Mouse (Mus musculus) kidney, adult 2 months (tissue): ENCODE data around the gene Pdgfra. TPM values are rescaled to one million over a fixed set of nuclear protein-coding genes. Genes with fewer than 3 reads are reported as not detected.
A peak's percentile ranks its signal among the peaks of the same experiment; 100 is the strongest.

Experiments
- DNase-seq: peaks from one replicate; pipeline ENCODE4 v3.0.0; 2021
- H3K27ac ChIP-seq: fragments of 200-500 bp; 2 replicates; pipeline ENCODE4 v1.5.1; 2012; ENCODE audit warnings: low read depth, low read length, control low read depth, inconsistent platforms; ENCODE audit not compliant: insufficient read depth
- H3K27me3 ChIP-seq: fragments of 200-500 bp; replicated peaks from 2 replicates; pipeline ENCODE4 v1.6.1; 2012; ENCODE audit warnings: mild to moderate bottlenecking, moderate library complexity, low read length, inconsistent platforms; ENCODE audit not compliant: control insufficient read depth, insufficient read depth
- H3K36me3 ChIP-seq: fragments of 200-500 bp; 2 replicates; pipeline ENCODE4 v1.6.1; 2012; ENCODE audit warnings: mild to moderate bottlenecking, moderate library complexity, low read length, inconsistent platforms; ENCODE audit not compliant: control insufficient read depth, insufficient read depth
- H3K4me1 ChIP-seq: fragments of 200-500 bp; 2 replicates; pipeline ENCODE4 v1.6.1; 2011; ENCODE audit warnings: low read length; ENCODE audit not compliant: control insufficient read depth, insufficient read depth
- H3K4me3 ChIP-seq: fragments of 200-500 bp; 2 replicates; pipeline ENCODE4 v1.5.1; 2011; ENCODE audit warnings: mild to moderate bottlenecking, low read depth, low read length, control low read depth; ENCODE audit not compliant: insufficient read depth
- CTCF ChIP-seq: fragments of 200-500 bp; conservative IDR thresholded peaks from 2 replicates; pipeline ENCODE4 v1.5.1; 2011; ENCODE audit warnings: low read depth, mild to moderate bottlenecking, control low read depth, low read length, moderate library complexity, mixed read lengths; ENCODE audit not compliant: insufficient read depth, insufficient read length
- POLR2A ChIP-seq: fragments of 200-500 bp; IDR thresholded peaks from one replicate; pipeline ENCODE4 v1.6.1; 2011; ENCODE audit warnings: low read depth, low read length, control low read depth
- WGBS: fragments of 180-500 bp; shearing (Covaris S2); methylation state at CpG from one replicate; pipeline ENCODE4 v1.1.7; 2018; 5-methylcytosine and 5-hydroxymethylcytosine counted together
- polyA plus RNA-seq: library from polyadenylated mRNA; depleted of rRNA; stranded (reverse); fragments of >200 nt; gene quantifications from 2 replicates; pipeline ENCODE4 v1.2.3, GENCODE M21; 2012

Gene Pdgfra
- polyA plus RNA-seq, 1 experiment: 26.0 TPM

GRCm38 (mm10) chr5:75143092-75143491 lies 9.0 kb upstream of the Pdgfra start:
- Histone ChIP-seq H3K4me3 (0 out of 2 replicates have a peak overlapping the region, but pooled peaks have one; percentile 8), H3K27me3 (no peaks in the 10 kb centered on the region; the same call in none of the 2 replicates), H3K4me1 (no peaks in the 10 kb centered on the region), H3K36me3 (no peaks in the 10 kb centered on the region), H3K27ac (no peak overlapping the region)
- 5% methylated on average over 14 of the region's 14 CpGs for WGBS
- DNase-seq: peak; percentile 74
- TF ChIP-seq POLR2A: no peak
- peak; percentile 48 for TF ChIP-seq CTCF

GRCm38 (mm10) chr5:75143767-75144166 lies 8.3 kb upstream of the Pdgfra start:
- H3K27me3 ChIP-seq: peaks cover 1% of the 10 kb centered on the region
- 54% methylated on average over 7 of the region's 7 CpGs for WGBS
- no peak overlapping the region for H3K4me3 ChIP-seq
- TF ChIP-seq POLR2A: no peak
- DNase-seq: no peak
- no peaks in the 10 kb centered on the region for H3K36me3 ChIP-seq
- no peak overlapping the region for H3K27ac ChIP-seq
- H3K4me1 ChIP-seq: no peaks in the 10 kb centered on the region

DNA sequence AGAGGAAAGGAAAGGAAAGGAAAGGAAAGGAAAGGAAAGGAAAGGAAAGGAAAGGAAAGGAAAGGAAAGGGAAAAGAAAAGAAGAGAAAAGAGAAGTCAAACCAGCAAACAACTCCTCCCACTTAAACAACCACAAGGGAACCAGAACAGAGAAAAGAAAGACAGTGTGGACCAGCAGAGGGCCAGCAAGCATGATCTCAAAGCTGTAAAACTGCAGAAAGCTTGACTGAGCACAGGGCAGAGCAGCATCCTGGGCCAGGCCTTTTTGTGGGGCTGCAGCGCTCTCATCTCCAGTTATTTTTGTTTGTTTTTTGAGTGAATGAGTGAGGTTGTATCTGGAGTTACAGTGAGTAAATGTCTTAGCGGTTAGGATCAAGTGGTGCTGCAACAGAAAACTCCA lies 6.8 kb upstream of the Pdgfra start:
- Histone ChIP-seq H3K27me3 (peaks cover 1% of the 10 kb centered on the region), H3K27ac (no peak overlapping the region), H3K4me1 (no peaks in the 10 kb centered on the region), H3K36me3 (no peaks in the 10 kb centered on the region), H3K4me3 (no peak overlapping the region)
- TF ChIP-seq POLR2A (no peak), CTCF (no peak)
- WGBS: 80% methylated on average over 2 of the region's 2 CpGs
- no peak for DNase-seq

GRCm38 (mm10) chr5:75146469-75146868 lies 5.6 kb upstream of the Pdgfra start:
- Histone ChIP-seq H3K36me3 (no peaks in the 10 kb centered on the region), H3K27me3 (peaks cover 1% of the 10 kb centered on the region)

GRCm38 (mm10) chr5:75148343-75149127 lies 3.6 kb upstream of the Pdgfra start:
- no peaks in the 10 kb centered on the region for H3K4me1 ChIP-seq
- H3K27ac ChIP-seq: peak overlapping the region; percentile 25; the same call in 1 of the 2 replicates
- H3K4me3 ChIP-seq: peak overlapping the region; percentile 11; the same call in 1 of the 2 replicates
- no peaks in the 10 kb centered on the region for H3K36me3 ChIP-seq
- peak; percentile 34 for DNase-seq
- WGBS: 6% methylated on average over 30 of the region's 30 CpGs
- peaks cover 9% of the 10 kb centered on the region for H3K27me3 ChIP-seq
- no peak for TF ChIP-seq POLR2A
- no peak for TF ChIP-seq CTCF

More at GRCm38 (mm10) chr5:75146469-75146868, 5.6 kb upstream of the Pdgfra start:
- no peak overlapping the region for H3K4me3 ChIP-seq
- no peak for TF ChIP-seq POLR2A
- TF ChIP-seq CTCF: no peak
- H3K27ac ChIP-seq: no peak overlapping the region
- H3K4me1 ChIP-seq: no peaks in the 10 kb centered on the region
- no peak for DNase-seq
- 88% methylated on average over 1 of the region's 1 CpGs for WGBS

- WGBS: 8% methylated on average over 10 of the region's 10 CpGs
- Histone ChIP-seq H3K4me3 (no peak overlapping the region), H3K27me3 (peaks cover 12% of the 10 kb centered on the region), H3K4me1 (no peaks in the 10 kb centered on the region), H3K36me3 (no peaks in the 10 kb centered on the region), H3K27ac (no peak overlapping the region)
- no peak for DNase-seq
- TF ChIP-seq POLR2A (no peak), CTCF (no peak)
Measured at GRCm38 (mm10) chr5:75149380-75149779, 2.7 kb upstream of the Pdgfra start.

DNA sequence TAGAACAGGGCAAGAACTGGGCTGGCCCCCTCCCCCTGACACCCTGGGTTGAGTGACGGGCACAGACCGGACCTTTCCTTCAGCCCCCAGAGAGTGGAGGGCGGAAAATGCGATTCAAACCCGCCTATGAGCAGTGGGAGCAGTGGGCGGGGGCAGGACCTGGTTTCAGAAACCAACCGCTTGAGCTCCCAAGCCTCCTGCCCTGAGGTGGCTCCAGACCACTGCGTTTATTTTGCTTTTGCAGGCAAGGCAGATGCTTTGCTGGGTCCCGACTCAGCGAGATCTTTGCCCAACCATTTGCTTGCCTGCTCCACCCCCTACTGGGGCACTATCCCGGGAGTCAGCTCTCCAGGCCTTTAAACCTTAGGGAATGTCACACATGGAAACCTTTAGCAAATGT lies 2.2 kb upstream of the Pdgfra start:
- no peaks in the 10 kb centered on the region for H3K36me3 ChIP-seq
- 5% methylated on average over 11 of the region's 11 CpGs for WGBS
- H3K4me1 ChIP-seq: no peaks in the 10 kb centered on the region
- TF ChIP-seq POLR2A (no peak), CTCF (no peak)
- peak; percentile 52 for DNase-seq
- no peak overlapping the region for H3K4me3 ChIP-seq
- no peak overlapping the region for H3K27ac ChIP-seq
- H3K27me3 ChIP-seq: peaks cover 12% of the 10 kb centered on the region
